Mouse (Mus musculus) inflammation-experienced regulatory T-cells, adult 6 months (primary cell): ENCODE measurements around the gene Plekhg1. TPM values are rescaled to one million over a fixed set of nuclear protein-coding genes. Genes with fewer than 3 reads are reported as not detected.

Source experiments
- ATAC-seq: one replicate; pipeline ENCODE4 v1.8.0; 2017
- polyA plus RNA-seq, 3 experiments: library from polyadenylated mRNA; unstranded; fragments of 100-300 nt; shearing (Covaris generic); gene quantifications; one replicate each; pipeline ENCODE4 v1.2.1; 2017

Gene Plekhg1
- polyA plus RNA-seq, 3 experiments from 2014 or later = 0.19 TPM; not detected in 2

- ATAC-seq = no peak
Measured at GRCm38 (mm10) chr10:3830618-3831017, 90.5 kb downstream of the Plekhg1 start.

DNA sequence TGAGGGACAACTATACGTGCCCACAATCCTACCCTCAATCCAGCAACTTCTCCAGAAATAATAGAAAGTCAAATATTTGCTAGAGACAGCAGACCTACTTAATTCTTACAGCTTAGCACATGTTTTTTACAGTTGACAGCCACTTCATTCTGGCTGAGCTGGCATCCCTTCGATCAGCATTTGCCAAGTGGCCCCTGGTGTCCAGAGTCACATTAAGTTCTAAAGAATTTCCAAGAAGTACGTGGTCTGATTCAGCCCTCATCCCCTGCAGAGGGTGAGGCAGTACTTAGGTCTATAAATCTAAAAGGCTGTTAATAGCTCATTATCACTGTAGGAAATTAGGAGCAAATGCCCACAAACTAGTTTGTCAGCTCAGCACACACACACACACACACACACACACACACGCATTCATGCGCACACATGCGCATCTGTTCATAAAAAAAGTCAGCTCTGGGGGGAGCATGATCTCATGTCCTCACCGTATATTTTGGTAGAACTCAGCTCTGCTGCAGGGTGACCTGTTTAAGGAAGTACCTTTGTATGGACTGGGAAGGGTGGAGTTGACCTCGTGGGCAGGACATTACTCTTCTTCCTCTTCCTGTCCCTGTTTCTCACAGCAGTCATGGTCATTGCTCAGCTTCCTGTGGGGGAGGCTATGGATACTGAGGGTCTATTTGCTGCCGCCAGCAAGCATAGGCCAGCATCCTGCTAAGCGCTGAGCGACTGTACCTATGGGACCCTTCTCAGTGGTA lies 91.6 kb downstream of the Plekhg1 start:
- ATAC-seq = no peak

GRCm38 (mm10) chr10:3834060-3834459 lies 93.9 kb downstream of the Plekhg1 start:
- ATAC-seq = no peak

- no peak for ATAC-seq
Measured at GRCm38 (mm10) chr10:3834678-3835077, 94.5 kb downstream of the Plekhg1 start.

- no peak for ATAC-seq
Measured at GRCm38 (mm10) chr10:3835616-3836015, 95.5 kb downstream of the Plekhg1 start.

GRCm38 (mm10) chr10:3839748-3840432 lies 99.7 kb downstream of the Plekhg1 start:
- ATAC-seq = no peak

DNA sequence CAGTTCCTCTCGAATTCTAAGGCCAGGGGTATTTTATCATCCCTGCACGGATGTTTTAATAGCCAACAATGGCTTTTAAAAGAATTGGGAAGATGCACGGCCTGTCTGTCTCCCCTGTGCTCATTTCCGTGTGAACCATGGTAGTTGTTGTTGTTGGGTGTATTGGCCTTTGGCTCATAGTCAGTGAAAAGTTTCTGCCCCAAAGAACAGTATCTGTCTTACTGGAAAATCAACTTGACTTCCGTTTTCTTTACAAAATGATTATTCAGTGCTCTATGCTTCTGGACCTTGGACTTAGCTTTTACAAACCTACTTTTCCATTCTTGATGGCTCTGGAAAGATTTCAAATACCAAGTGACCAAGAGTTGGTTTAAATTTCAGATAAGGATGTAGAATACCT lies 104.3 kb downstream of the Plekhg1 start:
- ATAC-seq = no peak

- no peak for ATAC-seq
Measured at GRCm38 (mm10) chr10:3847021-3847420, 106.9 kb downstream of the Plekhg1 start.

DNA sequence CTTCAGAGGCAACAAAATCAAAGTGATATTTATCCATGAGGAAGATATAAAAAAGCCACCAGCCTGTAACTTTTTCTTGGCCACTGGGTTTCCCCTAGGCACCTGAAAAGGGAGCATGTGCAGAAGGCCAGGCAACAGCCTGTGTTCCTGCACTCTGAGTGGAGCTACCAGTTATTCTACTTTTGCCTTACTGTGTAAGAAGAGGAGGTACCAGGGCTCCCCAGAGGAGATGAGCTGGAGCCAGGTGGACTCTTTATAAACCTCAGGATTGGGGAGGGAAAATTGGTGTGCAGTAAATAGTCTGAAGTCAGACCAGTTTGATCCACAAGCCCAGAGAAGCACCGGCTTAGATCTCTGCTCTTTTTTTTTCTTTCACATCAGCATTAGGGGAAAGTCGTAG lies 111.3 kb downstream of the Plekhg1 start:
- no peak for ATAC-seq

DNA sequence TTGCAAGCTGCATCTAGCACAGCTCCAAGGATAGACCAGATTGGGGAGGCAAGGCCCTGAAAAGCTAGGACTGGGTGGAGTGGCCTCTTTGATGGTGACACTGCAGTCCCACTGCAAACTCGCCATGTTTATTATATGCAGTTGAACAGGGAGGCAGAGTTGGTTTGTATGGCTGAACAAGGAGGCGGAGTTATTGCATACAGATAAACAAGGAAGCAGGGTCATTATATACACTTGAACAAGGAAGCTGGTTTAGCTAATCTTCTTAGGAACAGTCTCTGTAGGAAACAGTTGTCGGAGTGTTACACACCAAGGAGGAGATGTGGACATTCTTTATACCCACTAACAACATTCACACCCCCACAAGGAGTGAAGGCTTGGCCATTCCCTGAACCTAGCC lies 112.6 kb downstream of the Plekhg1 start:
- no peak for ATAC-seq

DNA sequence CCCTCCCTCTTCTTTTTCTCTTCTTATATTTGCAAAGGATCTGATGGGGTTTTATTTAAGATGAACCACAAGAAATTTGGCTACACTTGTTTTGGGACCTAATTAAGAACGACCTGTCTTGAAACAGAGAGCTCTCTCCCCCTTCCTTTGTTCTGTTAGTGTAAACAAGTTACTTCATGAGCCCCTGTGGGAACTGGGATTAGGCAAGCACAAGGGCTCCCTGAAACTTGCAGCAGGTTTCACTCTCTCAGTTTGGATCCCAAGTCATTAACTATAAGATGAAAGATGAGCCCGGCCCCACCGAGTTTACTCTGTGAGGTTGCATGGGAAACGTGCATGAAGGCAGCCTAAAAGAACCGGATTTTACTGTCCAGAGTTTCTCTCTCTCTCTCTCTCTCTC lies 117.7 kb downstream of the Plekhg1 start:
- ATAC-seq = no peak

GRCm38 (mm10) chr10:3858437-3858836 lies 118.3 kb downstream of the Plekhg1 start:
- ATAC-seq = no peak

GRCm38 (mm10) chr10:3858961-3859714 lies 119.0 kb downstream of the Plekhg1 start:
- no peak for ATAC-seq

GRCm38 (mm10) chr10:3863411-3864195 lies 123.4 kb downstream of the Plekhg1 start:
- ATAC-seq = no peak

GRCm38 (mm10) chr10:3864196-3864540 lies 124.0 kb downstream of the Plekhg1 start:
- no peak for ATAC-seq

- no peak for ATAC-seq
Measured at GRCm38 (mm10) chr10:3867298-3867697, 127.1 kb downstream of the Plekhg1 start.

DNA sequence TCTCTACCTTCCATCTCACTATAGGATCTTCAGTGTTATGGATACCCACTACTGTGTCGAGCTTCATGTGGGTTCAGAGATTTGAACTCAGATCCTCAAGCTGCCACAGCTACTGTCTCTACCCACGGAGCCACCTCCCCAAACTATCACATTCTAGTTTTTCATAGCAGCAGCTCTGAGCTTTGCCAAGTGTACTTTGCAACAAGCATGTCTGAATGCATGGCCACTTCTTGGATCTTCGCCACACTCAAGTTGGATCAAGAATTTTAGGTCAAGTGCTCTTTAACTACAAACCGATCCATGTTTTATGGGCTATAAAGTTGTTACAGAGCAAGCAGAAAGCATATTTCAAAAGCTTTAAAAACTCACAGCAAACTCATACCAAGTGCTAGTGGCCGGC lies 130.7 kb downstream of the Plekhg1 start:
- ATAC-seq = no peak

DNA sequence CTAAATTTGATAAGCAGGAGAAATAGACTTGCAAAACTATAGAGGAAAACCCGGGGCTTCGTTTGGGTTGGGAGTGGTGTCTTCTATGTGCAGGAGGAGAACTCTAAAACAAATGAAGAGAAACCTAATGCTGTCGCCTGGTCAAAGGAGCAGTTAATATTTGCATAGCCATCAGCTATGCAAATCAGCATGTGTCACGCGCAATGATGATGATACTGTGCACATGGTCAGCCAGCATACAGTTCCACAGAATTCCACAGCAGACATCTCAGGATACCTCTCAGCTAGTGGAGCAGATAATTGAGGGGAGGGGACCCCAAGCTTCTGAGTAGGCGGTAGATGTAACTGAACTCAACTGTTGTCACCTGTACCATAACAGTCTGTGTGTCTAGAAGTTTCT lies 133.3 kb downstream of the Plekhg1 start:
- no peak for ATAC-seq

- ATAC-seq = no peak
Measured at GRCm38 (mm10) chr10:3877852-3878535, 137.8 kb downstream of the Plekhg1 start.

- no peak for ATAC-seq
Measured at GRCm38 (mm10) chr10:3881179-3881578, 141.0 kb downstream of the Plekhg1 start.

GRCm38 (mm10) chr10:3888510-3888909 lies 148.3 kb downstream of the Plekhg1 start:
- ATAC-seq = no peak
